In the genomic region with DNA sequence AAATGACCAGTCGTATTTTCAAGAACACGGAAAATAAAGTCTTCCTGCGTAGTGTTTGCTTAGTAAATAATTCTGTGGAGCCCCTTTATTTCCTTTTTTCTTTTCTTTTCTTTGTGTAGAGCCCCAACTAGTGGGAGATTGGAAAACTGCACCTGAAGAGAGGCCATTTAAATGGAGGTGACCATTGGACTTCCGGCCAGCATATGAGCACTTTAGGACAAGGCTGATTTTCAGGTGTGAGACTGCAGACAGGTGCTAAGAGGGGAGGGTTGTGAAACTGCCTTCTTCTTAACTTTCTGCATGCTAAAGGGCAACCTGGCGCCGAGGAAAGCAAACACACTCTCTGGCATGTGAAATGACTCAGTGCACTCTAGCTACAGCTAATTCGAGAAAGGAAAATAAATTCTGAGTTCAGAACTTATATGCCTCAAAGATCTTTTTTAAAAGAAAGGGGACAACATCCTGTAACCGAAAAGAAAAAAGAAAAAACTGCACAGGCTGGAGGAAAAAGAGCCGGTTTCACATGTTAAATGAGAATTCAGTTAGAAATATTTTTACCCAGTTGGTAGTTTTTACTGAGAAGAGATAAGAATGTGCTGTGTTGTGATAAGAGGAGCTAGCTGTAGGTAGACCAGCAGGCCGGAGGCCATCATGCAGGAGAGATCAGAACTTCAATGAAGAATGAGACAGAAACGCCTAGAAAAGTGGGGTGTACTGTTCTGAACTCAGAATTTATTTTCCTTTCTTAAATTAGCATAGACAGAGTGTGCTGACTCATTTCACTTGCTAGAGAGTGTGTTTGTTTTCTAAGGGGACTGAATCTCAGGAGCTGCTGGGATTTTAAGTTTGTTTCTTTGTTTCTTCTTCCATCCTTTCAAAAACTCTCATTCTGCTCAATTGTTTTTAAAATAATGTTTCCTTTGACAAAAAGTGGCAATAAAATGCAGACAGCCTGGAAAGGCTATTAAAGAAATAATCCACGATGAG, we compare ENCODE assay signal across 8 mouse cellular contexts.
DNase-seq lines count a peak whose midpoint lies in the region; ATAC-seq and TF ChIP-seq lines count a peak whose summit lies in the region.

No protein-coding gene starts in this region.

- H3K4me1 ChIP-seq in thymus, adult 2 months (replicated peaks; ENCODE audit: control insufficient read depth, insufficient read depth, low read length) = peaks cover 5% of the 10 kb centered on the region; the same call in 1 of the 2 replicates
- peaks cover 4% of the 10 kb centered on the region; the same call in 1 of the 2 replicates for H3K4me1 ChIP-seq in intestine, postnatal 0 days (replicated peaks; ENCODE audit: control insufficient read depth, insufficient read depth, low read length)
- H3K4me1 ChIP-seq in limb, embryonic 12.5 days (replicated peaks) = peaks cover 38% of the 10 kb centered on the region
- peaks cover 7% of the 10 kb centered on the region for H3K4me1 ChIP-seq in midbrain, embryonic 11.5 days (ENCODE audit: control insufficient read depth, insufficient read depth, low read length)

- H3K9ac ChIP-seq in intestine, postnatal 0 days (ENCODE audit: low read depth, low read length) = 0 out of 2 replicates have a peak overlapping the region, but pooled peaks have one; percentile 43
- H3K9ac ChIP-seq in limb, embryonic 12.5 days (replicated peaks) = no peak overlapping the region
- H3K9ac ChIP-seq in midbrain, embryonic 11.5 days (ENCODE audit: low read length) = peak overlapping the region; percentile 66

- H3K4me3 ChIP-seq in thymus, adult 2 months (ENCODE audit: control insufficient read depth, insufficient read depth, low read length) = no peak overlapping the region
- peak overlapping the region; percentile 32 for H3K4me3 ChIP-seq in intestine, postnatal 0 days (ENCODE audit: low read depth, low read length)
- H3K4me3 ChIP-seq in limb, embryonic 12.5 days (replicated peaks) = peak overlapping the region; percentile 21
- peak overlapping the region; percentile 25 for H3K4me3 ChIP-seq in midbrain, embryonic 11.5 days (ENCODE audit: low read depth, low read length)

- no peak for TF ChIP-seq CTCF in thymus, adult 2 months (IDR thresholded peaks at IDR 0.05; ENCODE audit: borderline replicate concordance, control insufficient read depth, extremely low read depth, insufficient read depth, low read length, poor library complexity)
- TF ChIP-seq CTCF in intestine, postnatal 0 days (IDR thresholded peaks at IDR 0.05; ENCODE audit: low read depth) = peak; percentile 89

- no peaks in the 10 kb centered on the region for H3K27me3 ChIP-seq in thymus, adult 2 months (ENCODE audit: control insufficient read depth, insufficient read depth, low read length)
- H3K27me3 ChIP-seq in intestine, postnatal 0 days (replicated peaks; ENCODE audit: control insufficient read depth, insufficient read depth, low read length) = no peaks in the 10 kb centered on the region
- H3K27me3 ChIP-seq in limb, embryonic 12.5 days = no peaks in the 10 kb centered on the region
- H3K27me3 ChIP-seq in midbrain, embryonic 11.5 days (ENCODE audit: control insufficient read depth, insufficient read depth, low read length) = no peaks in the 10 kb centered on the region

- TF ChIP-seq POLR2A in thymus, adult 2 months (IDR thresholded peaks at IDR 0.05; ENCODE audit: control insufficient read depth, extremely low read depth, insufficient read depth, low read length, poor library complexity) = no peak

- ATAC-seq in intestine, postnatal 0 days = peak; percentile 95
- no peak for ATAC-seq in limb, embryonic 12.5 days (ENCODE audit: insufficient number of reproducible peaks, insufficient read depth, low FRiP score, low TSS enrichment, low read depth)
- peak; percentile 59 for ATAC-seq in midbrain, embryonic 11.5 days (ENCODE audit: low FRiP score)

- no peak overlapping the region for H3K27ac ChIP-seq in thymus, adult 2 months (ENCODE audit: control insufficient read depth, insufficient read depth, low read length)
- peak overlapping the region; percentile 85 for H3K27ac ChIP-seq in intestine, postnatal 0 days (ENCODE audit: low read depth, low read length)
- no peak overlapping the region for H3K27ac ChIP-seq in limb, embryonic 12.5 days
- H3K27ac ChIP-seq in midbrain, embryonic 11.5 days (ENCODE audit: low read depth, low read length) = no peak overlapping the region; the same call in 1 of the 2 replicates

- DNase-seq in thymus, adult 2 months = peak; percentile 48
- no peak for DNase-seq in thymus, adult 18-20 months
- peak; percentile 4 for DNase-seq in cerebellum, adult 9-11 months
- DNase-seq in frontal cortex, adult 2 months (ENCODE audit: extremely low spot score in 1 of 2, low spot score in 1 of 2) = peak; percentile 6 to 80
- peak; percentile 98 for DNase-seq in midbrain, embryonic 11.5 days (ENCODE audit: low spot score, missing footprints)
- peak; percentile 39 to 67 for DNase-seq in spleen, postnatal 10 days (ENCODE audit: low spot score in 2 of 2)

- H3K4me2 ChIP-seq in intestine, postnatal 0 days (replicated peaks; ENCODE audit: low read depth) = peak overlapping the region; percentile 70
- peak overlapping the region; percentile 49 for H3K4me2 ChIP-seq in limb, embryonic 12.5 days
- H3K4me2 ChIP-seq in midbrain, embryonic 11.5 days = peak overlapping the region; percentile 69

- H3K9me3 ChIP-seq in intestine, postnatal 0 days (ENCODE audit: control insufficient read depth) = no peaks in the 10 kb centered on the region
- H3K9me3 ChIP-seq in limb, embryonic 12.5 days = no peaks in the 10 kb centered on the region
- no peaks in the 10 kb centered on the region for H3K9me3 ChIP-seq in midbrain, embryonic 11.5 days (ENCODE audit: control insufficient read depth, low read length)

- 49% methylated on average over 12 of the region's 12 CpGs for WGBS in thymus, adult 2 months
- 23% methylated on average over 12 of the region's 12 CpGs for WGBS in intestine, postnatal 0 days
- WGBS in limb, embryonic 12.5 days = 49% methylated on average over 12 of the region's 12 CpGs
- 52% methylated on average over 12 of the region's 12 CpGs for WGBS in midbrain, embryonic 11.5 days

- H3K36me3 ChIP-seq in thymus, adult 2 months (ENCODE audit: control insufficient read depth, insufficient read depth, low read length) = no peaks in the 10 kb centered on the region
- no peaks in the 10 kb centered on the region for H3K36me3 ChIP-seq in intestine, postnatal 0 days (ENCODE audit: control insufficient read depth, insufficient read depth)
- no peaks in the 10 kb centered on the region for H3K36me3 ChIP-seq in limb, embryonic 12.5 days
- no peaks in the 10 kb centered on the region for H3K36me3 ChIP-seq in midbrain, embryonic 11.5 days (ENCODE audit: control insufficient read depth, insufficient read depth, low read length)

Comparison
In these comparisons a context has a peak if more than half of its experiments do, and no peak if none do; other contexts are left out.
1. DNase-seq: peak in thymus, adult 2 months (single experiment), cerebellum, adult 9-11 months (single experiment), frontal cortex, adult 2 months (2 of 2), midbrain, embryonic 11.5 days (single experiment) and spleen, postnatal 10 days (2 of 2); none in thymus, adult 18-20 months (0 of 2).
2. Peak in every context shown above with its lines, with median percentiles within 50 percentile points of each other: H3K4me2 ChIP-seq.